Mouse (Mus musculus) kidney, postnatal 0 days (tissue): Measurements from ENCODE around the gene Dydc2. TPM values are rescaled to one million over a fixed set of nuclear protein-coding genes. Genes with fewer than 3 reads are reported as not detected.

ENCODE experiments used
- ATAC-seq: fragments of 200-750 bp; cut with Nextera tagmentation; replicated peaks from 2 replicates; pipeline ENCODE4 v1.8.0; 2017; ENCODE audit warnings: low read depth, moderate number of reproducible peaks, moderate TSS enrichment, moderate library complexity; ENCODE audit not compliant: low FRiP score
- DNase-seq: peaks from one replicate; pipeline ENCODE4 v3.0.0-alpha.2; 2016; ENCODE audit warnings: low spot score
- H3K27ac ChIP-seq: fragments of 300-500 bp; sonication (generic); 2 replicates; pipeline ENCODE4 v1.5.1; 2014; ENCODE audit warnings: mild to moderate bottlenecking
- H3K27me3 ChIP-seq: fragments of 300-500 bp; sonication (generic); 2 replicates; pipeline ENCODE4 v1.6.1; 2014; ENCODE audit warnings: low read length, mixed read lengths; ENCODE audit not compliant: insufficient read depth
- H3K36me3 ChIP-seq: fragments of 300-500 bp; sonication (generic); 2 replicates; pipeline ENCODE4 v1.6.1; 2014; ENCODE audit warnings: low read length, mixed read lengths; ENCODE audit not compliant: insufficient read depth
- H3K4me1 ChIP-seq: fragments of 300-500 bp; sonication (generic); replicated peaks from 2 replicates; pipeline ENCODE4 v1.6.1; 2014; ENCODE audit warnings: antibody characterized with exemption, low read length, mixed read lengths; ENCODE audit not compliant: insufficient read depth
- H3K4me2 ChIP-seq: fragments of 300-500 bp; sonication (generic); 2 replicates; pipeline ENCODE4 v1.6.1; 2014; ENCODE audit warnings: mild to moderate bottlenecking, low read length, moderate library complexity, mixed read lengths
- H3K4me3 ChIP-seq: fragments of 300-500 bp; sonication (generic); replicated peaks from 2 replicates; pipeline ENCODE4 v1.5.1; 2014; ENCODE audit warnings: low read depth, low read length
- H3K9ac ChIP-seq: fragments of 300-500 bp; sonication (generic); 2 replicates; pipeline ENCODE4 v1.6.1; 2014; ENCODE audit warnings: low read depth, low read length
- H3K9me3 ChIP-seq: fragments of 300-500 bp; sonication (generic); replicated peaks from 2 replicates; pipeline ENCODE4 v1.6.1; 2016; ENCODE audit warnings: low read length, inconsistent platforms, mixed read lengths
- CTCF ChIP-seq: IDR thresholded peaks from 2 replicates; pipeline ENCODE4 v1.5.1; 2016; ENCODE audit warnings: antibody characterized with exemption, low read depth, mild to moderate bottlenecking, moderate library complexity
- WGBS: fragments of 180-500 bp; shearing (Covaris S2); extraction: QIAGEN DNeasy Blood & Tissue Kit; methylation state at CpG from one replicate; pipeline ENCODE4 v1.1.7; 2014; 5-methylcytosine and 5-hydroxymethylcytosine counted together
- polyA plus RNA-seq: library from polyadenylated mRNA; unstranded; fragments of >200 nt; fragmentation: Nextera tagmentation; extraction: Ambion mirVana; gene quantifications from 2 replicates; pipeline ENCODE4 v1.2.1, GENCODE M21; 2015

Gene Dydc2
- polyA plus RNA-seq, 1 experiment from 2014 or later: not detected

DNA sequence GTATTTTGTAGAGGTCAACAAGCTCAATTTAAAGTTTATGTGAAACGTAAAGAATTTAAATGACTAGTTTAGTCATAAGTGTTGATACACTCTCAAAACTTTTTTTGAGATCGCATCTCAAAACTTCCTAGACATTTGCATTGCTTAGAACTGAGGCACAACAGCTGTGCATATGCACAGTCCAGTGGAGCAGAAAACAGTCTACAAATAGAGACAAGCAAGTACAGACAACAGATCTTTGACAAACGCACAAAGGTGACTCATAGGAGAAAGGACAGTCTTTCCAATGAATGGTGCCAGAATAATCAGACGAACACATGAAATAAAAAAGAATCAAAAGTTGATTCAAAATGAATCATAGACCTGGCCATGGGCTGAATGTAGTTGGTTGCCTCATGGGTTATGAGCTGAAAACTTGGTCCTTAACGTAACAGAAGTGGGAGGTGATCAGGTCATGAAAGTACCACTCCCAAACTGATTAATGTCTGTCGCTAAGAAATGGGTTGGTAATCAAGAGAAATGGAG lies 38.0 kb downstream of the Dydc2 start:
- WGBS: 66% methylated on average over 6 of the region's 6 CpGs

DNA sequence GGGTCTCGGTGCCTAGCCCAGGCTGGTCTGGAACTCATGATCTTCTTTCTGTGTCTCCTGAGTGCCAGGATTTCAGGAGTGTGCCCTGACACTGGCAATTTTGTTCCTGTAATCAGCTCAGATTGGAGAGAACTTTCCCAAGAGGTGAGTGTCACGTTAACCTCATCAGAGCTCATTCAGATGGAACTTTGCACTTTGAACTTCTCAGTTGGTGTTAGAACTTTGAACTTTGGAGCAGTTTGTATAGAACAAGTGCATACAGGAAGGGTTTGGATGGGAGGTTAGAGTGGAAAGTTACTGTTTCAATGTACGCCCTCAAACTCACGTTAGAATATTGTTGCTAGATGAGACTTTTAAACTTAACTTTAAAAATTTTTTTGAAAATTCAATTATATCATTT lies 39.7 kb downstream of the Dydc2 start:
- no peak for TF ChIP-seq CTCF
- H3K27me3 ChIP-seq: no peaks in the 10 kb centered on the region
- H3K27ac ChIP-seq: no peak overlapping the region
- H3K4me1 ChIP-seq: no peaks in the 10 kb centered on the region
- H3K4me2 ChIP-seq: no peak overlapping the region
- H3K9ac ChIP-seq: no peak overlapping the region
- H3K36me3 ChIP-seq: no peaks in the 10 kb centered on the region
- no peak overlapping the region for H3K4me3 ChIP-seq
- ATAC-seq (peak; percentile 59; the same call in 1 of the 2 replicates), DNase-seq (no peak)
- WGBS: 75% methylated on average over 4 of the region's 4 CpGs
- H3K9me3 ChIP-seq: no peaks in the 10 kb centered on the region

More for the DNA sequence above, 38.0 kb downstream of the Dydc2 start:
- no peak for TF ChIP-seq CTCF
- no peak overlapping the region for H3K27ac ChIP-seq
- H3K27me3 ChIP-seq: no peaks in the 10 kb centered on the region
- H3K4me2 ChIP-seq: no peak overlapping the region
- H3K9me3 ChIP-seq: no peaks in the 10 kb centered on the region
- no peak overlapping the region for H3K9ac ChIP-seq
- ATAC-seq (no peak), DNase-seq (no peak)
- no peak overlapping the region for H3K4me3 ChIP-seq
- no peaks in the 10 kb centered on the region for H3K4me1 ChIP-seq
- H3K36me3 ChIP-seq: no peaks in the 10 kb centered on the region

DNA sequence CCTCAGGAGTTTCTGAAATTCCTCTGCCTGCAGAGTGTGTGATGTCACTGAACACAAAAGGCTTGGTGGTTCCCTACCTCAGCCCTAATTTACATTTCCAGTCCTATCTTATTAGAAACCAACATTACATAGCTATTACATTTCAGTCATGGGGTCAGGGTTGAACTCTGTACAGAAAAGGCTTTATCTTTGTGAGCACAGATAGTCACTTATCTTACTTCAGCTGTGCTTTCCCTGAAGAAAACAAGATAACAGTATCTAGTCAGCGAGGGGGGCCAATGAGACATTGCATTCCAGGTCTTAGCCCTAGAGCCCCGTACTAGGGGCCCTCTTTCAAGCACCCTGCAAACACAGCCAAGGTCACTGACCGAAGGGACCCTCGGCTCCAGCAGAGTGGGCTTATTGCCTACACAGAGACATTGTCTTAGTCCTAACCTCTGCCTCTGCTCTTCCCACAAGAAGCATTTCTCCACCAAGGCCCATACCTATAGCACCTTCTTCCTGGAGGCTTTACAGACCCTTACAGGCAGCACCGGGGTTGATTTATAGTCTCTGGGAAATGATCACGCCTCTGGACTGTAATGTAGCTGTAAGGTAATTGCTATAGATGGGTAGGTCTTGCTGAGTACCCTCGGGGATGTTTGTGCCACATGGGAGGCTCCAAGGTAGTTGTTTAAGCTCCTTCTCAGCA lies 43.3 kb downstream of the Dydc2 start:
- no peaks in the 10 kb centered on the region for H3K9me3 ChIP-seq
- no peak overlapping the region for H3K4me2 ChIP-seq
- H3K36me3 ChIP-seq: no peaks in the 10 kb centered on the region
- TF ChIP-seq CTCF: no peak
- H3K27me3 ChIP-seq: no peaks in the 10 kb centered on the region
- H3K4me3 ChIP-seq: no peak overlapping the region
- H3K9ac ChIP-seq: no peak overlapping the region
- H3K27ac ChIP-seq: no peak overlapping the region
- no peak for ATAC-seq
- DNase-seq: no peak
- 69% methylated on average over 7 of the region's 7 CpGs for WGBS
- no peaks in the 10 kb centered on the region for H3K4me1 ChIP-seq

DNA sequence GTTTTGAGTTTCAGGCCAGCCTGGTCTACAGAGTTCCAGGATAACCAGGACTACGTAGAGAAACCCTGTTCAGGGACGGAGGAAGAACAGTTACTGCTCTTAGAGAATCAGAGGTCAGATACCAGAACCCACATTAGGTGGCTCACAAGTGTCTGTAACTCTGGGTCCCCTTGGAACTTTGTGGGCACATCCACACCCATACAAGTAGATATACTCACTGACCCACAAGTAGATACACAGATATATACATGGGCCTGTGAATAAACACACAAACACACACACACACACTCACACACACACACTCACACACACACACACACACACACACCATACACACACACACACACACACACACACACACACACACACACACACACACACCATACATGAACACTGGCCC lies 43.9 kb downstream of the Dydc2 start:
- Histone ChIP-seq H3K4me2 (no peak overlapping the region), H3K27me3 (no peaks in the 10 kb centered on the region), H3K36me3 (no peaks in the 10 kb centered on the region), H3K9me3 (no peaks in the 10 kb centered on the region), H3K4me3 (no peak overlapping the region), H3K4me1 (no peaks in the 10 kb centered on the region), H3K27ac (no peak overlapping the region), H3K9ac (no peak overlapping the region)
- WGBS: 84% methylated on average over 2 of the region's 2 CpGs
- TF ChIP-seq CTCF: no peak
- no peak for ATAC-seq
- no peak for DNase-seq

DNA sequence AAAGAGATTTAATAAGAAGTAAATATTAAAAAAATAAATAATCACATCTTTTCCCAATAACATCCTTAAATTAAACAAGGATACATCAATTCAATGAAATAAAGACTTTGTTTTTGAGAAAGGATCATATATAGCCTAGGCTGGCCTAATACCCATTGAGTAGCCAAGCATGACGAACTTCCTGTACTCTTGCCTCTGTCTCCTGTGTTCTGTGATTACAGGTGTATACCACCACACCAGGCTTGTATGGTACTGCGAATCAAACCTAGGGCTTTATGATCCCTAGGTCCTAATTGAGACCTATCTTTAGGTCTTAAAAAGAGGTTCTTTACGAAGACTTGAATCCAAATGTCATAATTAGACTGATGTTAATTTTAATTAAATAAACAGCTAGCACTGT lies 47.8 kb downstream of the Dydc2 start:
- Histone ChIP-seq H3K9me3 (no peaks in the 10 kb centered on the region), H3K4me3 (no peak overlapping the region), H3K4me2 (no peak overlapping the region), H3K4me1 (no peaks in the 10 kb centered on the region), H3K27ac (no peak overlapping the region), H3K27me3 (no peaks in the 10 kb centered on the region), H3K9ac (no peak overlapping the region), H3K36me3 (no peaks in the 10 kb centered on the region)
- DNase-seq (no peak), ATAC-seq (no peak)
- no peak for TF ChIP-seq CTCF
- WGBS: 79% methylated on average over 3 of the region's 3 CpGs

DNA sequence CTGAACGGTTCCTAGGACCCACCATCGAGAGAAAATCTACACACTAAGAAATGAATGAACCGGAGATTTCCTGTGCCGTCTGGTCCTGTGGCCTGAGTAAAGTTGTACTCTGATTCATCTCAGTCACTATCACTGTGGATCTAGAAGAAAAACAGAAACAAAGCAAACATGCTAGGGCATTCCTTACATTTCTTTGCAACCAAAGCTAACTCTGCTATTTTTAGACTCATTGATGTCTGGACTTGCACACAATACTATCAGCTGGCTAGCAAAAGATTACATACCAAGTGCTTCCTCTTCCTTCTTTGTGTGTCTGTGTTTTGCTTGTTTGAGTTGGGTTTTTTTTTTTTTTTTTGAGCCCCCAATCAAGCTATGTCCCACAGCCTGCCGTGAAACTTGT lies 51.5 kb downstream of the Dydc2 start:
- H3K4me3 ChIP-seq: no peak overlapping the region
- DNase-seq: peak; percentile 61
- no peak for TF ChIP-seq CTCF
- no peaks in the 10 kb centered on the region for H3K9me3 ChIP-seq
- no peak overlapping the region for H3K27ac ChIP-seq
- no peaks in the 10 kb centered on the region for H3K4me1 ChIP-seq
- no peaks in the 10 kb centered on the region for H3K36me3 ChIP-seq
- no peak for ATAC-seq
- H3K4me2 ChIP-seq: no peak overlapping the region
- no peak overlapping the region for H3K9ac ChIP-seq
- no peaks in the 10 kb centered on the region for H3K27me3 ChIP-seq
- WGBS: 55% methylated on average over 5 of the region's 5 CpGs

DNA sequence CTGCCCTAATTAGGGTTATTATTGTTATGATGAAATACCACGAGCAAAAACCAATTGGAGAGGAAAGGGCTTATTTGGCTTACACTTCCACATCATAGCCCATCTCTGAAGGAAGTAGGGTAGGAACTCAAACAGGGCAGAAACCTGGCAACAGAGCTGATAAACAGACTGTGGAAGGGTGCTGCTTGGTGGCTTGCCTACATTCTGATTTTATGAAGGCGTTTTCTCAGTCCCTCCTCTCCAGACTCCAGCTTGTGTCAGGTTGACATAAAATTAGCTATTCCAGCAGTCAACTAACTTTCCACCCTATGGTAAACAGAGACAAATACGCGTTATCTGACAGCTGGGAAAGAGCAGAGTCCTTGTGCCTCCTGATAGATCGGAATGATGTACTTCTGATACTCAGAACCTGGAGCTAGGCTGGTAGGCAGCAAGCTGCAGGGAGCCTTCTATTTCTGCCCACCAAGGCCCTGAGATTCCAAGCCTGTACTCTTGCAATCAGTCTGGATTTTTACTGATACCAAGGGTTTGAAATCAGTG lies 54.2 kb downstream of the Dydc2 start:
- WGBS: 75% methylated on average over 5 of the region's 5 CpGs
- TF ChIP-seq CTCF: no peak
- H3K27me3 ChIP-seq: no peaks in the 10 kb centered on the region
- no peak for ATAC-seq
- no peaks in the 10 kb centered on the region for H3K36me3 ChIP-seq
- H3K4me1 ChIP-seq: no peaks in the 10 kb centered on the region
- no peak overlapping the region for H3K4me3 ChIP-seq
- H3K4me2 ChIP-seq: no peak overlapping the region
- H3K27ac ChIP-seq: no peak overlapping the region
- no peaks in the 10 kb centered on the region for H3K9me3 ChIP-seq
- no peak overlapping the region for H3K9ac ChIP-seq
- no peak for DNase-seq
